Mouse (Mus musculus): ENCODE results near the gene Dpf3.

- no peak for TF ChIP-seq SRF (IDR thresholded peaks at IDR 0.05; ENCODE audit: control insufficient read depth, insufficient read length, low read depth)
- TF ChIP-seq USF1 (IDR thresholded peaks at IDR 0.05; ENCODE audit: low read depth) = no peak
- TF ChIP-seq POLR2A (IDR thresholded peaks at IDR 0.05; ENCODE audit: insufficient read length, low read depth) = no peak
- no peak for TF ChIP-seq E2F4 (IDR thresholded peaks at IDR 0.05; ENCODE audit: insufficient read depth)
- no peak for TF ChIP-seq MAX (IDR thresholded peaks at IDR 0.05; ENCODE audit: low read depth)
- no peak for TF ChIP-seq MYOD1 (IDR thresholded peaks at IDR 0.05; ENCODE audit: control insufficient read depth in 1 of 3, insufficient read length in 2 of 3, low read depth in 2 of 3)
- no peak for TF ChIP-seq REST (IDR thresholded peaks at IDR 0.05; ENCODE audit: insufficient read depth, insufficient read length)
- TF ChIP-seq TCF12 (IDR thresholded peaks at IDR 0.05; ENCODE audit: insufficient read depth, poor library complexity, severe bottlenecking) = no peak
- no peak for TF ChIP-seq CEBPB (IDR thresholded peaks at IDR 0.05; ENCODE audit: insufficient read depth, poor library complexity, severe bottlenecking)
- no peak for TF ChIP-seq POLR2AphosphoS2 (IDR thresholded peaks at IDR 0.05; ENCODE audit: insufficient read length, low read depth)
- TF ChIP-seq MYOG (IDR thresholded peaks at IDR 0.05; ENCODE audit: control insufficient read depth in 1 of 3, insufficient read depth in 1 of 3, insufficient read length in 2 of 3, low read depth in 2 of 3) = no peak
These were observed 238.4 kb downstream of the Dpf3 start for GRCm38 (mm10) chr12:83249066-83249465.
